Mouse (Mus musculus): ENCODE results near the gene Zfp219.

Zfp219 gene

DNA sequence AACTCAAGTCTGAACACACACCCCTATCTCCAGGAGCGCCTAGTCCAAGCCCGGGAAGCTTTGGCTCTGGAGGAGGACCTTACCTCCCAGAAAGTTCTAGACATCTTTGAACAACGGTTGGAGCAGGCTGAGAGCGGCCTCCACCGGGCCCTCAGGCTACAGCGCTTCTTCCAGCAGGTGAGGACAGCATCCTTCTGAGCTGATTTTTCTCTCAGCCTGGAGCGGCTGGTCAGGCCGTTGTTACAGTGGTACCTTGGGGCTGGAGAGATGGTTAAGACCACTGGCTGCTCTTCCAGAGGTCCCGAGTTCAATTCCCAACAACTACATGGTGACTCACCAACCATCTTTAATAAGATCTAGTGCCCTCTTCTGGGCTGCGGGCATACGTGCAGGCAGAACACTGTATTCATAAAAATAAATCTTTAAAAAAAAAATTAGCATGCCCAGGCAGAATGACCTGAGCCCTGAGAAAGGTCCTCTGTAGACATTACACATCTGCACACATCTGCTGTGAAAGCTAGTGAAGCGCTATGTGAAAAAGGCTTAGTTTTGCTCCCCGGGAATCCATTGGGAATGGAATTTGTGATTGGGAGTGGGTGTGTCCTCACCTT, 24.2 kb downstream of the Zfp219 start:
- peak; percentile 91 for DNase-seq

DNA sequence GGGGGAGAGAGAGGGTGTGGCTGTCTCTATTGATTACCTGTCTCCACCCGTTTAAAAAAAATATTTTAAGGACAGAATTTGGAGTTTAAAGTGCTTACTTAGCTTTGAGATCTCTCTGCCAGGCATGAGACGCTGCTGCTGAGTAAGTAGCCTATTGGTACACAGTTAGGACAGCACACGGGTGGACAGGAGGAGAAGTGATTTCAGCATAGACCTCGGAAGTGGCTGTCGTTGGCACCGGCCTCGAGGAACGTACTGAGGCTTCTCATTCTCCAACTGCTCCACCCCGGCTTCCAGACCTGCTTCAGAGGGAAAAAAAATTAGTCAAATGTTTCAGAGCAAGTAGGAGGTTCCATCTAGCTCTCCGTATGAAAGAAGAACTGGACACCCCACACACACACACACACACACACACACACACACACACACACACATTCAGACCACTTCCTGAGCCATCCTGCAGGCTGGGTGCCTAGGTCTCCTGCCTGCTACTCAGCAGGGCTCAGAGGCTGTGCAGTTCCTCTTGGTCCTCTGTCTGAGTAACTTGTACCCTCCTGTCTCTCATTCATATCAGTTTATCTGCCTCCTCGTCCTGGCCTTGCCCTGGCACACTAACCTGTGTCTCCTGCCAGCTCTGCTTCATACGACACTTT, 25.2 kb downstream of the Zfp219 start:
- DNase-seq = no peak

DNA sequence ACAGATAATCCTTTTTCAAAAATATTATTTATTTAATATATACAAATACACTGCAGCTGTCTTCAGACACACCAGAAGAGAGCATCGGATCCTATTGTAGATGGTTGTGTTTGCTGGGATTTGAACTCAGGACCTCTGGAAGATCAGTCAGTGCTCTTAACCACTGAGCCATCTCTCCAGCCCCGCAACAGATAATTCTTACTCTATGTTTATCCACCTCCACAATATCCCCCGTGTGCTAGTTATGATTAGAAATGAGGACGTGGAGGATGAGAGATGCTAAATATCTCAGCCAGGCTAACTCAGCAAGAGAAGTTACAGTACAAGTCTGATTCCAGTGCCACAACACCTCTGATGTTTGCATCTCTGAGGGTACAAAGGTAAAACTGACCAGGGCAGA, 26.1 kb downstream of the Zfp219 start:
- DNase-seq = no peak

DNA sequence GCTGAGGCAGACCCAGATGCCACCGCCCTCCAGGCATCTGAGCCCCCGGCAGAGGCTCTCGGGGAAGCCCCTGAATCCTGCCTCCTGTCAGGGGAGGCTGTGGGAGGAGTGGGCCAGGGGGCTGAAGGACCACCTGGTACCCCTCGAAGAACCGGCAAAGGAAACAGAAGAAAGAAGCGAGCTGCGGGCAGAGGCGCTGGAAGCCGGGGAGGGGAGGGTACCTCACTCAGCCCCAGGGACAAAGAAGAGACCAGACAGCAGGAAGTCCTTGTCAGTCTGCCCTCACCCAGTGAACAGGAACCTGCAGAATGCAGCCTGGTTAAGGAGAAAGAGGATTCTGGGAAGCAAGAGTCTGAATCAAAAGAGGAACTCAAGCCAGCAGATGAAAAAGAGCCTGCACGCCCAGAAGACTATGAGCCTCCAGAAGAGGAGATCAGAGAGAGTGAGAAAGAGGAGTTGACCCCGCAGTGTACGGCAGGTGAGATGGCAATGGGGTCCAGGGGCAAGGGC, 31.0 kb downstream of the Zfp219 start:
- DNase-seq = peak; percentile 95

DNA sequence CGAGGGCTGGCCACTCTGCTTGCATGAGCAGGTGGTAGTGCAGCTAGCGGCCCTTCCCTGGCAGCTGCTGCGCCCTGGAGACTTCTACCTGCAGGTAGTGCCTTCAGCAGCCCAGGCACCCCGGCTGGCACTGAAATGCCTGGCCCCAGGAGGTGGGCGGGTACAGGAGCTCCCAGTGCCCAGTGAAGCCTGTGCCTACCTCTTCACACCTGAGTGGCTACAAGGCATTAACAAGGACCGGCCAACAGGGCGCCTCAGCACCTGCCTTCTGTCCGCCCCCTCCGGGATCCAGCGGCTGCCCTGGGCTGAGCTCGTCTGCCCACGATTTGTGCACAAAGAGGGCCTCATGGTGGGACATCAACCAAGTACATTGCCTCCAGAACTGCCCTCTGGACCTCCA, 31.8 kb downstream of the Zfp219 start:
- DNase-seq = peak; percentile 91

DNA sequence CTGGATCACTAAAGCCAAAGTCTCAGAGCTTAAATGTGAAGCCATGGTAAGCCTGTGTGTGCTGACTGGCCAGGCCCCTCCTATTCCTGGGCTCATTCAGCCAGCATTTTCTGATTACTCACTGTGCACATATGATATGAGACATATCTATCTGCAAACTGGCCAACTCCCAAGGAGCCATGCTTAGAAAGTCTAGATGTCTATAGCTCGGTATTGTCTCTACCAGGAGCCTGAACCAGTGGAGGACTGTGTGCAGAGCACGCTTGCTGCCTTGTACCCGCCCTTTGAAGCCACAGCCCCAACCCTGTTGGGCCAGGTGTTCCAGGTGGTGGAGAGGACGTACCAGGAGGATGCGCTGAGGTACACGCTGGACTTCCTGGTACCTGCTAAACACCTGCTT, 33.4 kb downstream of the Zfp219 start:
- DNase-seq = peak; percentile 91

DNA sequence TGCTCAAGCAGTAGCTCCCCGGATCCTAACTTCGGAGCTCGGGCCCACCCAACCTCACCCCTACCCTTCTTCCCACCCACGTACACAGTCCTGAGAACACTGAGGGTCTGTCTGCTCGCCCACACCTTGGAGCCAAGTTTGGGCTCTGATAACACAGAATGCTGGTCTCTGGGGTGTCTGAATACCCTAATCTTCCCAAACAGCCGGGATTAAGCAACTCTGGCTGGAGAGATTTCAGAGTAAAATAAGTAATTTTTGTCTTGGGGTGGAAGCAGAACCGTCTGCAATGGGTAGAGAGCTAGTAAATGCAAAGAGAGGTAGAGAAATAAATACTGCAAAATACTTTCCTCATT, 34.4 kb downstream of the Zfp219 start:
- no peak for DNase-seq

DNA sequence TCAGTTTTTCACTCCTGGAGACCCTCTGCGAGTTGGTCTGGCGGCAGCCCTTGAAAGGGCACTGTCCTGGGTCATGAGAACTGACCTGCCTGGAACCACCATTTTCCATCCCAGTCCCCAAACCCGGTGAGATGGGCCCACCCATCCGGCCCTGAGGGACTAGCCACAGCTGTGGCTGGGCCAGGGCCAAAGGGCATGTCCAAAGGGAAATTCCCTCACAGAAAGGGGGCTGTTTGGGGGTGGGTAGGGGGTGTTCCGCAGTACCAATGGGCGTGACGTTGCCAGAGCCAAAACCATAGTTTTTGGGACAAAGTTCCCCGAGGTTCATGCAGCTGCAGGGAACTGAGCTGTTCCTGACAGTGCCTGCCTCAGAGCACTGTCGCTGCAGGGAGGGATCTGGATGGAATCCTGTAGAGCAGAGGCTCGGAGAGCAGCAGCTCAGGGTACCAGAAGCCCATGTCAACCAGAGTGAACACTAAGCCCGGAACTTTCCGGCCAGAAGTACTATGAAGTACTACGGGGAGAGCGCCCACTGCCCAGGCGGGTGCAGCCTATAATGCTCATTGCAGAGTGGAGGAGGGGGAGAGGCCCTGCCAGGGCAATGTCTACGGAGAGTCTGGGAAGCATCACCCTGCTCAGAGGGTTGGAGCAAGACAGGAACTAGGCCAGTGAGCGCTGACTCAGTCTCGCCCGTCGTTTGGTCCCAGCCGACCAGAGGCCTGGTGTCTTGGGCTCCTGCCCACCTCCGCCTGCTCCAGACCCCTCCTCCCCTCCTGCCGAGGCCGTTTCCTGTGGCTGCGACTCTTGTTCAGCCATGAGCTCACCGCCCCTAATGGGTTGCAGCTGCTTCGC, 35.0 kb downstream of the Zfp219 start:
- DNase-seq = peak; percentile 99

DNA sequence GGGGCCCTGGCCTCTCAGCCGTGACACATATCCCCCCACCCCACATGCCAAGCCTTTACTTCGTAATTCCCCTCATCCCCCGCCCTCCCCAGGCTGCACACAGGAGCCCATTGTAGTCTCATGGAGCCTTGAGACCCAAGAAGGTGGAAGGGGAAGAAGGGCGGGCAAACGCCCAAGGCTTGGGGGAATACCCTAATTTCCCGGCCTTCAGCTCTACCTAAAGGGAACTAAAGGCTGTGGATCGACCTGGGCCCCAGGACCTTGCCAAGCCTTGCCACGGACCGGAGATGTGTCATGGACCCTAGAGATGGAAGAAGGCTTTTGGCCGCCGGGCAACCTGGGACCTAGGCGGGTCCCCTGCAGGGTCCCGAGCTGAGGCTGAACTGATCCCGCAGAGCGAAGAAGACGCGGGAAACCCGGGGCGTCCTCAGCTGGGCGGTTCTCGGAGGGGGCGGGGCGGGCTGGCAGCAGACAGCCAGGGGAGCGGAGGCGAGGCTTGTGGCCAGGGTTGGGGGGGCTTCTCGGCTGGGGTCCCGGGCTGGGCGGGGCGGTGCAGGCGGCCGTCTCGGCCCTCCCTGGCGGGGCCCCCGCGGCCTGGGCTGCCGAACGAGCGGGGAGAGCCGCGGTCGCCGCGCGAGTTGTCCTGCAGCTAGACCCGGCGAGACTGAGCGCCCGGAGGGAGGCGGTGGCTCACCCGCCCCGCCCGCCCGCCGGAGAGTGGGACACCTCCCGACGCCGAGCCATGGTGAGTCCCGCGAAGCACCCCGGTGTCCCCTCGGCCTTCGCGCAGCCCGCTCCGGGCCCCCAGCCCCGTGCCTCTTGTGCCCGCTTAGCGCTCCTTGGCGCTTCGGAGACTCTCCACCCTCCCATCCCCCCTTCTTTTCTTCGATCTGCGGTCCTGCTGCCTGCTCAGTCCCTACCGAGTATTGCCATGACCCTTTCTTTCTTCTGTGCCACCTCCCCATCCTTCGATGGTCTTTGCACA, 36.0 kb downstream of the Zfp219 start, which contains the start of gene Arhgef40:
Gene Arhgef40 (plus strand): TSS at position 473 of the 985 bp plus-strand sequence.
- peak; percentile 99 for DNase-seq

DNA sequence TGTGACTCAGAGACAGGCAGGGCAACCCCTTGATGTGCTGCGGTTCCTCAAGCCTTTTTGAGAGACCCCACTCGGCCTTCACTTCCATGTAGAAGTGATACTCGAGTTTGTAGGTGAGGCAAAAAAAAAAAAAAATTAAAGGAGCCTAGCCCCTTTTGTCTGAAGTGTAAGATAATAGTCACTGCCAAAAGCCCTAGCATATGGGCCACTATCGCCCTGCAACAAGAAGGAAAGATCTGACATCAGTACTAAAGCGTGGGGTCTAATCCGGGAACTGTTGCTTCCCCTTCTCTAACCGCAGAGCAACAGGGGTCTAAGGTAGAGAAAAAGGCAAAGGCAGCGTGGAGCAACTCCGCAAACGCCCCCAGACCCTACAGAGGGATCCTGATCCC, 36.7 kb downstream of the Zfp219 start:
- no peak for DNase-seq

DNA sequence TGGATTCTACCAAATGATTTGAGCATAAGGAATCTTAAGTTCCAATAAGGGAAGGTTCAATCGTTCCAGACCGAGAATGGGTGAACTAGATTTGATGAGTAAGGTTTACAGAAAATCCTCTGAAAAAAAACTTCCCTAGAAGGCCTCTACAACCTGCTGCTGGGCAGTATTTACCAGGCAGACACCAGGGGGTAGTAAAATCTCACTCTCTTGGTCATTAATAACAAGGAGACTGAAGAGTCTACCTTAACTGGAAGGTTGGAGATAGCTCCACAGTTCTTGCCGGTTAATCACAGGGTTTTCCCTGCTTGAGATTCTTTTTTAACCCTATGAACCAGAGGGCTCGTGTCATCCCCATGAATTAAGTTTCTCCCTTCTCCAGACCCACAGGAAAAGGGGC, 37.3 kb downstream of the Zfp219 start:
- peak; percentile 71 for DNase-seq

DNA sequence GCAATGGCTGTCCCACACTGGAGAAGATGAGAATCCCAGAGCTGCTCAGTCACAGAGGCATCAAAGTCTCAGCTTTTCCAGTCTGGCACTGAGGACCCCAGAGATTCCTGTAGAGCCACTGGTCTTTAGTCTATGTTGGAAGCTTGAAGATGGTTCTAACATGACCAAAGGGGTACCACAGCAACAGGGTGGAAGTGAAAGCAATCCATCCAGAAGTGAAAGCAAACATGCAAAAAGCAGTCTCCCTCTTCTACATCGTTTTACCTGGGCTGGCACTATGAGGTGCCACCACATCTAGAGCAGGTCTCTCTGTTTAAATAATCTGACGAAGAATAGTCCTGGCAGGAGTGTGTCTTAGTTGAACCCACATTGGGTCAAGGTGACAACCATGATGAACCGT, 41.3 kb downstream of the Zfp219 start:
- DNase-seq = no peak

DNA sequence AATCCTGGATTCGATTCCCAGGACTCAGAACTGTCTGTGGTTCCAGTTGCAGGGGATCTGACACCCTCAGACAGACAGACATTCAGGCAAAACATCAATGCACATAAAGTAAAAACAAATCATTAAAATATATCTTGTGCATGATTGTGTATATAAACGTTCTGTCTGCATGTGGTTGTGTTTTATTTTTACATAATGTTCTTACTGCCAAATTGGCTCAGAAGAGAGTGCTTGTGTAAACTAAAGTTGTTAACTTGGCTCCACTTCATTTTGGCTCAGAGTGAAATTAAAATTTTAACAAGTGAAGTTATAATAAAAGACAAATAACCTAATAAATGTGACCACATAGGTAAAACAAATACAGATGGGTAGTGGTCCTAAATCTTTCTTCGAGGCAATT, 53.1 kb downstream of the Zfp219 start:
- no peak for DNase-seq

DNA sequence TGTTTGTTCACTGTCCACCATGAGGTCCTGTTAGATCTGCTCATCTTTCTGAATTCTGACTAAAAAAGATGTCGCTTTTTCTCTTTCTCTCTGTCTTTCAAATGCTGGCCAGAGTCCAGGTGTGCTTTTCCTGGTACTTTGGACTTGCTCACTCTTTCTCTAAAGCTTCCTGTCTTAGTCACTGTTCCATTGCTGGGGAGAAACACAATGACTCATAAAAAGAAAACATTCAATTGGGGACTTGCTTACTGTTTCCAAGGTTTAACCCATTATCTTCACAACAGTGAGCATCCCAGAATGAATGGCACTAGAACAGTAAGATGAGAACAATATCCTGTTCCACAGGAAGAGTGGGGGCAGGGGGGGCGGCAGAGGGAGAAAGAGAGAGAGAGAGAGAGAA, 60.2 kb downstream of the Zfp219 start:
- DNase-seq = no peak

All from heart, adult 11 months (tissue).